Mouse (Mus musculus): ENCODE data around the gene Ang2.
"Not testable (repeated sequence)": the region's sequence is repeated elsewhere in the genome, so short reads cannot be mapped to it uniquely, and the experiment has no call there.

The Ang2 gene

DNA sequence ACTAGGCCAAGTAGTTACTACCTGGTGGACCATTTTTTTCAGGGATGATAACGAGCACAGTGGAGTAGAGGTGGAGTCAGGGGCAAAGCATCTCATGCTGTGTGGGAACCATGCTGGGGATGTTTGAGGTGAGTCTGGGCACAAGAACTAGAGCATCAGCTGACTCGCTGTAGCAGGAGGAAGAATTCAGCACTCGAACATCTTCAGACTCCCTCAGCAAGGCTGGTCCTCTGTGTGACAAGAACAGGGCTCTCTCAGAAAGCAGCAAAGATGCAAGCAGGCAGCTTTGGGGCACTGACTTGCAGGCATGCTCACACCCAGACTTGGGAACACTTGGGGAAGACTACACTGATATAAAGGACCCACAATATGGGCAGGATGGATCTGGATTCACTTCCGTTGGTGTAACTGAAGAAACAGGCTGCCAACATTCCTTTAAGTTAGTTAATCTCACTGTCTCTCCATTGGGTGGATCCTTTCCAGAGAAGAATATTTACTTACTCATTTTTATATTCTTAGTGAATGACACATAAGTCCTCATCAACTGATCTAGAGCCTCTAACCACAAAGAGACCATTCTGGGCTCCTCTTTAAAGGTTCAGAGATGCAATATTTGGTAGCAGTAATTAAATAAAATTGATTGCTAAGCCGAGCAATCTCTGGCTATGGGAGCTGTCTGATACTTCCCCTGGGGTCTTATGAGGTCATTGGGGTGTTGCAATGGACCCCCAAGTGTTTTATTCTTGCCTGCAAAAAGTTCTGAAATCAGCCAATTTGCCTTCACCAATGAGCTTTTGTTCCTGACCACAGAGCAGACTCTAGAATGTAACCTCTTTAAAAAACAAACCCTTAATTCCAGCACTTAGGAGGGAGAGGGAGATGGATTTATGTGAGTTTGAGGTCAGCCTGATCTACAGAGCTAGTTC lies at the start of gene Ang2:
Ang2 (minus strand) TSS at position 51 of the 926 bp plus-strand sequence.
- no peak for DNase-seq (ENCODE audit: low read depth, low spot score)

DNA sequence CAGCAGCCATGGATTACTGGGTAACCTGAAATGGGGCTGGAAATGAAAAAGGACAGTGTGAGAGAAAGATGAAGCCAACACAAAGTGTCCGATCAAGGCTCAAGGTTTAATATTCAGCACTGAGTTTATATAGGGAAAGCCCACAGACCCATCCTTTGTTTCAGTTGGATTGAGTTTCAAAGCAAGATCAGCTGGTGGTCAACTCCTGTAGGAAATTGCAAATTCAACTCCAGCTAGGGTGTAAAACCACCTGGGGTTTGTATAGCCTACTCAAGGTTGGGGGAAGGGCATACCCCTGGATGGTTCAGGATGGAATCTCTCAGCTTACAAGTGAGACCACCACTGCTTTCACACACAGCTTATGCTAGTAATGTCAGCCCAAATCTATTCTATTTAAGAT lies 48.8 kb upstream of the Ang2 start:
- DNase-seq (ENCODE audit: low read depth, low spot score), result no peak

- peak; percentile 64 for DNase-seq (ENCODE audit: low read depth, low spot score)
Measured at GRCm38 (mm10) chr14:51240899-51241298, 42.0 kb upstream of the Ang2 start.

- peak; percentile 73 for DNase-seq (ENCODE audit: low read depth, low spot score)
Measured at GRCm38 (mm10) chr14:51237488-51237887, 38.5 kb upstream of the Ang2 start.

GRCm38 (mm10) chr14:51229657-51230056 lies 30.7 kb upstream of the Ang2 start:
- not testable (repeated sequence) for DNase-seq (ENCODE audit: low read depth, low spot score)

- not testable (repeated sequence) for DNase-seq (ENCODE audit: low read depth, low spot score)
Measured at GRCm38 (mm10) chr14:51220075-51220474, 21.1 kb upstream of the Ang2 start.

DNA sequence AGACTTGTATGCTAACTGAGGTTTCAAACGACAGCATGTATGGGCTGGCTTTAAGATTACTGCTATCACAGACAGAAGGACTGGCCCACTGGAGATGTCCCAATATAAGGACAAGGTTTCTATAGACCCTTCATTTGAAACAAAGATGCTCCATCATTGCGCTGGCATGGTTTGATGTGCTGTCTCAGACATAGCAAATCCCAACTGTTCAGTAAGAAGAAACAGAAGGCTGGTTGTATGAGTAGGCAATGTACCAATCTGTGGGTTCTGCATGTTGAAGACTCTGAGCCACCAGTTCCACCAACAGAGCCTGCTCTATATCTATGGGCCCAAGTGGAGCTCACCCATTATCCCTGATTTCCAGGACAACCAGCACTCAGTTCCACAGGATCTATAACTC lies 4.2 kb upstream of the Ang2 start, which contains the start of gene Ear14:
Ear14 (plus strand) TSS at position 277 of the 400 bp plus-strand sequence.
- no peak for DNase-seq (ENCODE audit: low read depth, low spot score)

DNA sequence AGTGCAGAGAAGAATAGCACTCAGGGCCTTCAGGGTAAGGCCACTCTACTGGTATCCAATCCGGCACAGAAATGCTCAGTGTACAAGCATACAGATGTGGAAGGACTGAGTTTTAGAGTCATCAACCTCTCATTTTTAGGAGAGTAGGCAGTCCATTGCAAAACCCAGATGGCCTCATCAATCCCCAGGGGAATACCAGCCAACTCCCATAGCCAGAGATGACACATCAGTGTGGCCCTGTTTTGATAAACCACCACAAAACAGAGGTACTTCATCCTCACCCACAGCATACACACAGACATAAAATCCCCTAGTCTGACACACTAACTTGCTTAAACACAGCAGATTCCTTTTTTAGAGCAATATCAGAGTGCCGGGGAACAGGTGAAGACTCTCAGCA lies 1.5 kb upstream of the Ang2 start:
- no peak for DNase-seq (ENCODE audit: low read depth, low spot score)

GRCm38 (mm10) chr14:51200054-51200453 lies 1.1 kb upstream of the Ang2 start:
- no peak for DNase-seq (ENCODE audit: low read depth, low spot score)

DNA sequence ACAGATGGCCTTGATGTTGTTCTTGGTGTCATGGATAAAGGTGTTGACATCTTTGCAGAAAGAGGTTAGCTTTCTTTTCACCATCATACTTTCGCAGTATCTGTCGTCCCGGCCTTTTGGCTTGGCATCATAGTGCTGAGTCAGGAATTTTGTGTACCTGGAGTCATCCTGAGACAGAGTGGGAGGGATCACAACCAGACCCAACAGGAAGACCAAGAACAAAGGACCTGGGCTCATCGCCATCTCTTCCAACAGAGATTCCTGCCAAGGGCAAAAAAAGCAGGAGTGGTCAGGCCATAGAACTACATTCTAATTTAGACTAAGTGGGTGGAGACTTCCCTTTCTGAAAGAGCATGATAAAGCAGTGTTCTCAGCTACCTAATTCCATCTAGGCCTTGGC lies 3.3 kb downstream of the Ang2 start:
- no peak for DNase-seq (ENCODE audit: low read depth, low spot score)

DNA sequence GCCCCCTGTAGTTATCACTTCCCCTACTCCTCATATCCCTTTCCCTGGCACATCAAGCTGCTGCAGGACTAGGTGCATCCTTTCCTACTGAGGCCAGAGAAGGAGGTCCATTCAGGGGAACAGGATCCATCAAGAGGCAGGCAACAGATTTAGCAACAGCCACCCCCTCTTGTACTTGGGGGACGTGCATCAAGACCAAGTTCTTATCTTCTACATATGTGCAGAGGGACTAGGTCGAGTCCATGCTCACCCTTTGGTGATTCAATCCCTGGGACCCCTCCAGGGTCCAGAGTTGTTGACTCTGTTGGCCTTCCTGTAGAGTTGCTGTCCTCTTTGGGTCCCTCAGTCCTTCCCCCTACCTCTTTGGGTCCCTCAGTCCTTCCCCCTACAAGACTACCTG lies 17.9 kb downstream of the Ang2 start:
- not testable (repeated sequence) for DNase-seq (ENCODE audit: low read depth, low spot score)

DNA sequence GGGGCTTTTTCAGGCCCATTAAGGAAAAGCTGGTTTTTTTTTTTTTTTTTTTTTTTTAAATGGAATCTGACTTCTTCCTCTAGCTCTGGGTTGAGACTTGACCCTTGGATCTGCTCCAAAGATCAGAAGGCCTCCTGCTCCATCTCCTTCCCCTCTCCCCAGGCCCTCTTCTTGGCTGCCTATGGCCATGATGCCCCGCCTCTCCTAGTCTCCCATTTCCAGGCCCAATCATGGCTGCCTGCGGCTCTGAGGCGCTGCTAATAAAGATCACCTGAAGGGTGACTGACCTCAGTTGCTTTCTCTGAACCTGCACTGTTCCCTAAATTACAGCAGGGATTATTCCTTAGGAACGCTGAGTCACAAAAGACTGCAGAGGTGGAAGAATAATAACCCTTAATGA lies 25.1 kb downstream of the Ang2 start:
- DNase-seq (ENCODE audit: low read depth, low spot score), result no peak

DNA sequence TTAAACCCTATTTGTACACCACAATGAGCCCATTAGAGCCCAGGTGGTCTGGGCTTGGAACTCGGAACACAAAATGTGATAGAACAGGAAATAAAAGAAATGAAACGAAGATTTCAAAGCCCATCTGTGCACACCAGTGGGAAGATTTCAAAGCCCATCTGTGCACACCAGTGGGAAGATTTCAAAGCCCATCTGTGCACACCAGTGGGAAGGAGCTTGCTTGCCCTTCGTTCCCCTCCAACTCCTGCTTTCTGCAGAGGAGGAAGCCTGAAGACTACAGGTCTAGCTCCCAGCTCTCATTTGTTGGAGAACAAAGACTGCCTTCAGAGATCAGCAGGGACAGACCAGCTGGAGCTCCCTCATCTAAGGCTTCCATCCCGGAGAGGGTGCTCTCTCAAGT lies 26.0 kb downstream of the Ang2 start:
- DNase-seq (ENCODE audit: low read depth, low spot score), result not testable (repeated sequence)

DNA sequence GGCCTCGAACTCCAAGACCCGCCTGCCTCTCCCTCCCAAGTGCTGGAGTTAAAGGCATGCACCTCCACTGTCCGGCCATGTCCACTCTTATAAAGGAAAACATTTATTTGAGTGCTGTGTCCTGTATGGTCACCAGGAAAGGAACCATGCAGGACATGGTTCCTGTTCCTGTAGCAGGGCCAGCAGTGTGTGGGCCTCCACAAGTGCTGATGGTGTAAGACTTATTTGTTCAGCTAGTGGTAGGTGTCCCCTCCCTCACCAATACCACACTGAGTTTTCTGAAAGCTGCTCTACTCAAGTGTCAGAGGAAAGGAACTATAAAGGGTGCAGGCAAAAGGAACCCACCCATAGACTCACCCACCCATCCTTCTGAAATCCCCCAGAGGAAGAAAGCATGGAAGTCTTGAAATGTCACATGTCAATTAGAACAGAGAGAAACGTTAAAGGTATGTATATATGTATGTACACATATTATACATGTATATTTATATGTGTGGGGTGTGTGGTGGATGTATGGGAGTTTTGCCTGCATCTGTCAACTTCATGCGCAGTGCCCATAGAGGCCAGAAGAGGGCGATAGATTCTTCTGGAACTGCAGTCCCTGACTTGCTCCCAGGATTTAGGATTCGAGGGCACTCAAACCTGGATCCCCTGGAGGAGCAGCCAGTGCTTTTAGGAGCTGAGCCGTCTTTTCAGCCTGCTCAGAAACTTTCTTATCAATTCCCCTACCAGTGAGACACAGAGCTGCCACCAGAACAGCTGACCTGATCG lies 26.7 kb downstream of the Ang2 start:
- peak; percentile 45 for DNase-seq (ENCODE audit: low read depth, low spot score)

DNA sequence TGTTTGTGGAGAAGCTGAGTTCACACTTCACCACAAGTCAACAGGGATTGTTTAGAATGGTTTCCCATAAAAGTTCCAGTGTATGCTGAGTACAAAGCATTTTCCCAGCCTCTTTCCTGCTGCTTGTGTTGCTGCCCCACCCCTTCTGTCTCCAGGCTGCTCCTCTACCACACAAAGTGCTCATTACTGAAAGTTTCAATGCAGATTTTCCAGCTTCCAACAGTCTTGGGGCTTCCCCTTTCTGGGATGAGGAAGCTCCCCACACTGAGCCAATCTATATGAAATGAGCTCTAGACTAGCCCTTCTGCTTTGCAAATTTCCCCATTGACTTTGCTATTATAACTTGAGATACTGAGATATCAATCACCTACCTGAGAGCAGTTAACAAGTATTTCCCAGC lies 32.9 kb downstream of the Ang2 start:
- DNase-seq (ENCODE audit: low read depth, low spot score), result no peak

- DNase-seq (ENCODE audit: low read depth, low spot score), result no peak
Measured at GRCm38 (mm10) chr14:51165435-51165834, 33.5 kb downstream of the Ang2 start.

GRCm38 (mm10) chr14:51163323-51163722 lies 35.6 kb downstream of the Ang2 start:
- DNase-seq (ENCODE audit: low read depth, low spot score), result peak; percentile 59

GRCm38 (mm10) chr14:51161976-51162375 lies 37.0 kb downstream of the Ang2 start, which contains the start of gene Rnase2b:
TSS of gene Rnase2b (plus strand) at chr14:51162260.
- DNase-seq (ENCODE audit: low read depth, low spot score), result not testable (repeated sequence)

DNA sequence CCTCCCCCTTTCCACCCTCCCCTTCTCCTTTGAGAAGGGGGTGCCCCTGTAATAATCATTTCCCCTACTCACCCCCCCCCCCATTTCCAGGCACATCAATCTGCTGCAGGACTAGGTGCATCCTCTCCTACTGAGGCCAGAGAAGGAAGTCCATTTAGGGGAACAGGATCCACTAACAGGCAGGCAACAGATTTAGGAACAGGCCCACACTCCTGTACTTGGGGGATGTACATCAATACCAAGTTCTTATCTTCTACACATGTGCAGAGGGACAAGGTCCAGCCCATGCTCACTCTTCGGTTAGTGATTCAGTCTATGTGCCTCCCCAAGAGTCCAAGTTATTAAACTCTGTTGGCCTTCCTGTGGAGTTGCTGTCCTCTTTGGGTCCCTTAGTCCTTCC lies 41.9 kb downstream of the Ang2 start:
- DNase-seq (ENCODE audit: low read depth, low spot score), result no peak

DNA sequence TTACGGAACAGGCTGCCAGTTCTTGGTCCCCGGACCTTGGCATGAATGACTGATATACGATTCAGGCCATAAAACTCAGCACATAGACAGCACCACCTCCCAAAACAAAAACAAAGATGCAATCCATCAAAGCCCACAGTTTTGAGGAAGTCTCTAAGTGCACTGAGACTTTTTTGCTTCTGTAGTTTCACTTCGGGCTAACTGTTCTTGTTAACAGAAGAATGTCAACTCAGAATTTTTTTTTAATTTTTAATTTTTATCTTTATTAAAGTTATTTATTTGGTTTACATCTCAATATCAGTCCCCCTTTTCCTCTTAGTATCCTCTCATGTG lies 42.2 kb downstream of the Ang2 start:
- DNase-seq (ENCODE audit: low read depth, low spot score), result no peak

DNA sequence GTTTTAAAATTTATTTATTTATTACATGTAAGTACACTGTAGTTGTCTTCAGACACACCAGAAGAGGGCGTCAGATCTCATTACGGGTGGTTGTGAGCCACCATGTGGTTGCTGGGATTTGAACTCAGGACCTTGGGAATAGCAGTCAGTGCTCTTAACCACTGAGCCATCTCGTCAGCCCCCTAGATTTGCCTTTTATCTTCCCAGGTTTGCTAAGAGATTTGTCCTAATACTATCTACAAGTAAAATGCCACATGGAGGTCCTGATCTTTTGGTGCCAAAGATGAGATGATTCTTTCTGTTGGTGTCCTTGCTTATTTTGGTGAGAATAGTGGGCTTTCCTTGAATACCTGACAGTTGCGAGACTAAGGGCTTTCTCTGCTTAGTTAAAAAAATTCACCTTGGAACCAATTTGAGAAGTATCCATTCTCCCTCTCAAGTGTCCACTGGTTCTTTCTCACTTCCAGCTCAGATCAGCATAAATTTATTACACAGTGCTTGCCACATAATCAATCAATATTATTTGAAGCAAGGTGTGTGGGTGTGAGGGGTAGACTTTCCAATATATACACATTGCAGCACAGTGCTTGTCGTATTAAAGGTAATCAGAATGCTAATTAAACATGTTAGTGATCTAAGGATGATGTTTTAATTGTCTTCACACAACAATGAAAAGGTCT lies 42.8 kb downstream of the Ang2 start:
- DNase-seq (ENCODE audit: low read depth, low spot score), result no peak

DNA sequence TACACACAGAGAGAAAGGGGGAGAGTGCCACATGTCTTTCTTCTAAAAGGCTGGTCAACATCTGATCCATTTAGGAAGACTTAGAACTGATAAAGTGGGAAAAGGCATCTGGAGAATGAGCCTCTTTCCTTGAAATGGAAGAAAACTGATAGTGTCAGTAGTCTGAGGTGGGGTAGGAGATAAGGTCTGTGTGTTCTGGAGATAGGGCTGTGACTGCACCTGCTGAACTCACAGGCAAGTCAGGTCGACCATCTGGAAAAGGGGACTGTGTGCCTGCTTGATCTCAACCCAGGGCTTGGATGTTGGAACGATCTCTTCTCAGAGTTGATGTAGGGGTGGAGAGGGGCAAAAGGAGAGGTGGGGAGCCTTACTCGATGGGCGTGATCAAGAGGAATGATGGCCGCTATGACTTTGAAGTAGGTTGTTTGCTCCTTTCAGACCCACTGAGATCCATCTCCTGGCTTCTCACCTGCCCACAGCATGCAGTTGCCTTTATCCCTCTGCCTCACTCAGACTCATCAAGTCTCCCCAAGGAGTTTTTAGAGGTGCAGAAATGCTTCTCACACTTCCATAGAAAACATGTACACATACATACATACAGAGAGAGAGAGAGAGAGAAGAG lies 46.6 kb downstream of the Ang2 start:
- DNase-seq (ENCODE audit: low read depth, low spot score), result no peak

Data from A20 (cell line).